Mouse (Mus musculus): ENCODE results near the gene Myo10. TPM values are rescaled to one million over a fixed set of nuclear protein-coding genes. Genes with fewer than 3 reads are reported as not detected.

Myo10 gene
- polyA plus RNA-seq, 1 experiment from 2014 or later: 42.0 TPM

DNA sequence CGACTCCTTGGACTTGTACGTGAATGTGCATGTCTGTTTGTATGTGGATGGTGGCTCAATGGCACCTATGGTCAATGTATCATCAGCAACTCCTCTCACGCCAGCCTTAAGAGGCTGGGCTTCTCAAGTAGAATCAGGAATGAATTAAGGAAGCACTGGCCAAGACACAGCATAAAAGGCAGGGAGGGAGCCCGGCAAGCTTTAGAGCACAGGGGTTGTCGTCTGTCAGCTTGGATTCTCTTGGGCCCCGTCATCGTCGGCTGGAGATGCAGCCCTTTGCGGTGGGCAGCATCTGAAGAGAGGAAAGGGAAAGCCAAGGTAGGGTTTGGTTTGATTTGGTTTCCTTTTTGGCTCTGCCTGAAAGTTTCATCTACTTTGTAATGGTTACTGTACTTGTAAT, 130.7 kb downstream of the Myo10 start:
- Histone ChIP-seq H3K4me2 (replicated peaks) (peak overlapping the region; percentile 46), H3K36me3 (no peaks in the 10 kb centered on the region), H3K27ac (peak overlapping the region; percentile 91), H3K9ac (peak overlapping the region; percentile 55; the same call in 1 of the 2 replicates), H3K27me3 (no peaks in the 10 kb centered on the region), H3K4me1 (peaks cover 27% of the 10 kb centered on the region; the same call in 1 of the 2 replicates), H3K9me3 (replicated peaks) (no peaks in the 10 kb centered on the region), H3K4me3 (peak overlapping the region; percentile 27)
- ATAC-seq (ENCODE audit: low FRiP score): 0 out of 2 replicates have a peak, but pooled peaks have one; percentile 23
- WGBS: 13% methylated on average over 9 of the region's 9 CpGs

GRCm38 (mm10) chr15:25753878-25754277, 131.6 kb downstream of the Myo10 start:
- H3K9ac ChIP-seq: peak overlapping the region; percentile 55

DNA sequence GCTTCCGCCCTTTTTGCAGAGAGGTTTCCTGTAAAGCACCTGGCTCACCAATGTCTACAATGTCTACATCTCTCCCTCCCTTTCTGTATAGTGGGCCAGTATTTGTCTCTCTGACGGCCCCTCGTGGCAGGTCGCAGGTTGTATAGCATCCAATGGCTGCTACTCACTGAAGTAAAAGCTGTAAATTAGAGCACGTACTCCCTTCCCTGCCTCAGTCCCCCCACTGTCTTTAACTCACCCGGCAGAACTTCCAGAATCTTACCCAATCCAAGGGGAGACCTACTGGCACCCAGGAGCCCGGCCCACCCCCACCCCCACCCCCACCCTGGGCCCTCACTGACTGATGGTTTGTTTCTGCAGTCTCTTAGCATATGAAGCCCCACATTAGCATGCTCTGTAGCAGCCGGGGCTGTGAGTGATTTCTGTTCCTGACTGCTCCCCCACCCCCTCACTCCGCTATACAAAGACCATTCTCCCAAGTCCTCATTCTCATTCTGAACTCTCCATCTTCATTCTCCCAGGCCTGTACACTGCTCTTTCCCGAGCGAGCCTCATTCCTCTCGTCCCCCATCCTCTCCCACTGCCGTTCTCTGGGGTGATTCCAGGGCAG, 132.1 kb downstream of the Myo10 start:
- peak overlapping the region; percentile 46 for H3K4me2 ChIP-seq (replicated peaks)
- 20% methylated on average over 13 of the region's 13 CpGs for WGBS
- H3K36me3 ChIP-seq: no peaks in the 10 kb centered on the region
- ATAC-seq (ENCODE audit: low FRiP score): peak; percentile 91
- H3K4me1 ChIP-seq: peaks cover 41% of the 10 kb centered on the region
- peak overlapping the region; percentile 27 for H3K4me3 ChIP-seq
- no peaks in the 10 kb centered on the region for H3K27me3 ChIP-seq
- H3K27ac ChIP-seq: peak overlapping the region; percentile 91
- H3K9ac ChIP-seq: peak overlapping the region; percentile 55
- H3K9me3 ChIP-seq (replicated peaks): no peaks in the 10 kb centered on the region

More at GRCm38 (mm10) chr15:25753878-25754277, 131.6 kb downstream of the Myo10 start:
- H3K36me3 ChIP-seq: no peaks in the 10 kb centered on the region
- H3K9me3 ChIP-seq (replicated peaks): no peaks in the 10 kb centered on the region
- peak overlapping the region; percentile 91 for H3K27ac ChIP-seq
- H3K4me2 ChIP-seq (replicated peaks): peak overlapping the region; percentile 46
- no peaks in the 10 kb centered on the region for H3K27me3 ChIP-seq
- peak overlapping the region; percentile 27 for H3K4me3 ChIP-seq
- ATAC-seq (ENCODE audit: low FRiP score): 0 out of 2 replicates have a peak, but pooled peaks have one; percentile 14
- peaks cover 36% of the 10 kb centered on the region for H3K4me1 ChIP-seq

GRCm38 (mm10) chr15:25755536-25755935, 133.2 kb downstream of the Myo10 start:
- H3K4me1 ChIP-seq: peaks cover 52% of the 10 kb centered on the region
- peak overlapping the region; percentile 46 for H3K4me2 ChIP-seq (replicated peaks)
- no peaks in the 10 kb centered on the region for H3K9me3 ChIP-seq (replicated peaks)
- peak overlapping the region; percentile 55; the same call in 1 of the 2 replicates for H3K9ac ChIP-seq
- peak overlapping the region; percentile 91 for H3K27ac ChIP-seq
- peak overlapping the region; percentile 27 for H3K4me3 ChIP-seq
- H3K36me3 ChIP-seq: no peaks in the 10 kb centered on the region
- 31% methylated on average over 6 of the region's 6 CpGs for WGBS
- H3K27me3 ChIP-seq: no peaks in the 10 kb centered on the region
- ATAC-seq (ENCODE audit: low FRiP score): no peak

GRCm38 (mm10) chr15:25756072-25756471, 133.7 kb downstream of the Myo10 start:
- Histone ChIP-seq H3K9me3 (replicated peaks) (no peaks in the 10 kb centered on the region), H3K36me3 (no peaks in the 10 kb centered on the region), H3K4me1 (peaks cover 55% of the 10 kb centered on the region), H3K9ac (no peak overlapping the region), H3K27me3 (no peaks in the 10 kb centered on the region), H3K4me3 (peak overlapping the region; percentile 27; the same call in 1 of the 2 replicates), H3K4me2 (replicated peaks) (peak overlapping the region; percentile 46), H3K27ac (no peak overlapping the region)
- ATAC-seq (ENCODE audit: low FRiP score): no peak
- 38% methylated on average over 3 of the region's 3 CpGs for WGBS

DNA sequence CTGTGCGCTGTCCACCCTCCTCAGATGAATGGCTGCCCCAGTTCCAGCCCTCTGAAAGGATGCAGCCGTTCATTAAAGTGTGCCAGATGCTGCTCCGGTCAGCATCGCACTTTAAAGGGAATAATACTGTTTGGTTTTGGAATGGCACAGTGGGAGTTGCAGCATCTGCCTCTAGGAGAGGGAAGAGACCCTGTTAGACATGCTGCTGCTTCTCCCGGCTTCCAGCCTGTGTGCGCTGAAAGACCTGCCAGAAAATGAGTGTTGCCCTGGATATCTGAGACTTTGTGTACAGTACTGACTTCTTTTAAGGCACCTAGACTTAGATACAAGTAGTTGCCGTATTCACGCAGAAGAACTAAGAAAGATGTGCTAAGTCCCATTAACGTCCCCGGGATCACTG, 135.7 kb downstream of the Myo10 start:
- no peak overlapping the region for H3K9ac ChIP-seq
- no peaks in the 10 kb centered on the region for H3K9me3 ChIP-seq (replicated peaks)
- H3K4me1 ChIP-seq: peaks cover 66% of the 10 kb centered on the region
- no peak for ATAC-seq (ENCODE audit: low FRiP score)
- peak overlapping the region; percentile 69 for H3K27ac ChIP-seq
- no peaks in the 10 kb centered on the region for H3K36me3 ChIP-seq
- H3K27me3 ChIP-seq: no peaks in the 10 kb centered on the region
- H3K4me3 ChIP-seq: no peak overlapping the region
- peak overlapping the region; percentile 42 for H3K4me2 ChIP-seq (replicated peaks)
- WGBS: 30% methylated on average over 10 of the region's 10 CpGs

GRCm38 (mm10) chr15:25758500-25759086, 136.3 kb downstream of the Myo10 start:
- Histone ChIP-seq H3K9ac (peak overlapping the region; percentile 32; the same call in 1 of the 2 replicates), H3K4me3 (peak overlapping the region; percentile 15), H3K36me3 (no peaks in the 10 kb centered on the region), H3K27me3 (no peaks in the 10 kb centered on the region), H3K4me1 (peaks cover 72% of the 10 kb centered on the region), H3K9me3 (replicated peaks) (no peaks in the 10 kb centered on the region), H3K27ac (peak overlapping the region; percentile 69), H3K4me2 (replicated peaks) (peak overlapping the region; percentile 42)
- no peak for ATAC-seq (ENCODE audit: low FRiP score)
- 45% methylated on average over 15 of the region's 15 CpGs for WGBS

DNA sequence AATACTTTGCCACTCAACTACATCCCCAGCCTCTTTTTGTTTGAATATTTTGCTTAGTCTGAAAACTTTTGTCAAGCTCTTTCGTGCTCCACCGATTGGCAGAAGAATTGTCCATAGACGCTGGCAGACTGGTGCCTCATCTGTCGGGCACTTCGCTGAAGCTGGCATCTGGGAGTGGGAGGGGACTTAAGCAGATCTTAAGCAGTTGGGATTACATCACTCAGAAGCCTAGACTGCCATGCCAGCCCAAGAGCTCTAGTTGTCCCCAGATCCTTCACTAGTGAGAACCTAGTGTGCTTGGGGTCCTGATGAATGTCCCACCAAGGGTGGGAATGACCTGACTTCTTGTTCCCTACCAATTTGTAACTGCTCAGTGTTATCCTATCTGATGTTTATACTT, 138.0 kb downstream of the Myo10 start:
- Histone ChIP-seq H3K4me3 (no peak overlapping the region), H3K27me3 (no peaks in the 10 kb centered on the region), H3K4me2 (replicated peaks) (peak overlapping the region; percentile 42), H3K36me3 (no peaks in the 10 kb centered on the region), H3K27ac (peak overlapping the region; percentile 83), H3K4me1 (peaks cover 76% of the 10 kb centered on the region), H3K9me3 (replicated peaks) (no peaks in the 10 kb centered on the region), H3K9ac (no peak overlapping the region)
- no peak for ATAC-seq (ENCODE audit: low FRiP score)
- WGBS: 54% methylated on average over 5 of the region's 5 CpGs

- Histone ChIP-seq H3K9me3 (replicated peaks) (no peaks in the 10 kb centered on the region), H3K27me3 (no peaks in the 10 kb centered on the region), H3K4me1 (peaks cover 79% of the 10 kb centered on the region), H3K4me3 (no peak overlapping the region), H3K36me3 (no peaks in the 10 kb centered on the region), H3K9ac (no peak overlapping the region), H3K27ac (peak overlapping the region; percentile 83), H3K4me2 (replicated peaks) (peak overlapping the region; percentile 34)
- WGBS: 38% methylated on average over 2 of the region's 2 CpGs
- no peak for ATAC-seq (ENCODE audit: low FRiP score)
Observed at GRCm38 (mm10) chr15:25761049-25761448, 138.7 kb downstream of the Myo10 start.

DNA sequence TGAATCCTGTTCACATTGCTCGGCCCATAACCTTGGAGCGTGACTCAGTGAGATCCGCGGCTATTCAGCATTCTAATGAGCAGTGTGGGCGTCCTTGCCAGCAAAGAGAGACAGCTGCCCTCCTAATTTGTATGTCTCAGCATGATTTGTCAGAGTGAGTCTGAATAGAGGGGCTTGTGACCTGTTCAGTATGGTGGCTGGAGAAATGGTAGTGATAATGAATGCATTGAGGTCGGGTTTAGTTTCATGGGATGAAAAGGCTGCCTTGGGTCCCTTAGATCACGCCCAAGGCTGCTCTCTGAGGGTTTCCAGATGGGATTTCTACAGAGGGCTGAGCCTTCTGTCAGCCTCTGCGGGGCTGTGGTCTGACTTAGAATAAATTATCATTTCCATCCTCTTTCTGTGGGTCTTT, 139.5 kb downstream of the Myo10 start:
- Histone ChIP-seq H3K4me2 (replicated peaks) (peak overlapping the region; percentile 34), H3K27ac (peak overlapping the region; percentile 83), H3K4me1 (peaks cover 79% of the 10 kb centered on the region), H3K27me3 (no peaks in the 10 kb centered on the region), H3K36me3 (no peaks in the 10 kb centered on the region), H3K9ac (0 out of 2 replicates have a peak overlapping the region, but pooled peaks have one; percentile 1), H3K4me3 (0 out of 2 replicates have a peak overlapping the region, but pooled peaks have one; percentile 2), H3K9me3 (replicated peaks) (no peaks in the 10 kb centered on the region)
- peak; percentile 86 for ATAC-seq (ENCODE audit: low FRiP score)
- 5% methylated on average over 8 of the region's 8 CpGs for WGBS

GRCm38 (mm10) chr15:25762306-25762705, 140.0 kb downstream of the Myo10 start:
- H3K27ac ChIP-seq: peak overlapping the region; percentile 83
- peak; percentile 63 for ATAC-seq (ENCODE audit: low FRiP score)
- H3K9me3 ChIP-seq (replicated peaks): no peaks in the 10 kb centered on the region
- no peak overlapping the region for H3K4me3 ChIP-seq
- H3K9ac ChIP-seq: no peak overlapping the region
- no peaks in the 10 kb centered on the region for H3K36me3 ChIP-seq
- 8% methylated on average over 8 of the region's 8 CpGs for WGBS
- H3K27me3 ChIP-seq: no peaks in the 10 kb centered on the region
- H3K4me2 ChIP-seq (replicated peaks): peak overlapping the region; percentile 34
- peaks cover 79% of the 10 kb centered on the region for H3K4me1 ChIP-seq

- peaks cover 79% of the 10 kb centered on the region for H3K4me1 ChIP-seq
- H3K9me3 ChIP-seq (replicated peaks): no peaks in the 10 kb centered on the region
- H3K4me3 ChIP-seq: no peak overlapping the region
- no peaks in the 10 kb centered on the region for H3K36me3 ChIP-seq
- peak overlapping the region; percentile 83 for H3K27ac ChIP-seq
- 26% methylated on average over 7 of the region's 7 CpGs for WGBS
- peak overlapping the region; percentile 34 for H3K4me2 ChIP-seq (replicated peaks)
- H3K9ac ChIP-seq: no peak overlapping the region
- H3K27me3 ChIP-seq: no peaks in the 10 kb centered on the region
- no peak for ATAC-seq (ENCODE audit: low FRiP score)
Observed at GRCm38 (mm10) chr15:25763106-25763505, 140.8 kb downstream of the Myo10 start.

Measured in hindbrain, embryonic 12.5 days (tissue).